Mouse (Mus musculus) testis, postnatal 14 days (tissue): ENCODE measurements around the gene Sec61a1.

Experiments
- DNase-seq: peaks from one replicate; pipeline ENCODE4 v3.0.0; 2021; ENCODE audit warnings: low spot score

Gene Sec61a1

GRCm38 (mm10) chr6:88516667-88517066 lies 2.0 kb downstream of the Sec61a1 start:
- DNase-seq: no peak

DNA sequence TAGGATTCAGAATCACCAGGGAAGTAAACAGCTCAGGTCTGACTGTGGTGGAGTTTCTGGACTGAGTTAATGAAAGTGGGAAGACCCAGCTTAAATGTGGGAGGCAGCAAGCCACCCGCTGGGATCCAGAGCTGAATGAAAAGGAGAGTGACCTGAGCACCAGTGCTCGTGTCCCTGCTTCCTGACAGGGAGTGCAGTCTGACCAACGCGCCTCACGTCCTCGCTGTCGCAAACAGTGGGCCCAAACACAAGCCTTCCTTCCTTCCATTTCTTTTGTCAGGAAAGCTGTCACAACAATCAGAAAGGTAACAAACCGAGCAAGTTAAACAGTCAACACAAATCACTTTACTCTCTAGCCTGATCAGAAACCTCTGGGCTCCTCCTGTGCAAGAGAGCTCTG lies 2.7 kb downstream of the Sec61a1 start:
- no peak for DNase-seq

DNA sequence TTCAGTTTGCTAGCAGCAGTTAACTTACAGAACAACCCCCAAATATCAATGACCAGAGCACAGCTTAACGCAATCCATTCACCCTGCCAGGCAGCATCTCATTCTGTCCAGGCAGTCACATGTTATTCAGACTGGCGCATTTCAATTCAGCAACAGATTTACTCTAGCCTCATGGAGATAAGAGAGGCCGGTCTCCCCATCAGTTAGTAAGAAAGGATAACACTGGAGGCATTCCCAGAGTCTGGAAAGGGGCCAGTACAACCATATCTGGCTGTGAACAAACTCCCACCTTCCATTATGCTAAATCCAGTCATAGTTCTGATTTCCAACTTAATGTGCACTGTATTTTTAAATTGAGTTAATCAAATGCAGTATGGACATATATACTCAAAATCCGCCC lies 4.2 kb downstream of the Sec61a1 start:
- DNase-seq: peak; percentile 54

DNA sequence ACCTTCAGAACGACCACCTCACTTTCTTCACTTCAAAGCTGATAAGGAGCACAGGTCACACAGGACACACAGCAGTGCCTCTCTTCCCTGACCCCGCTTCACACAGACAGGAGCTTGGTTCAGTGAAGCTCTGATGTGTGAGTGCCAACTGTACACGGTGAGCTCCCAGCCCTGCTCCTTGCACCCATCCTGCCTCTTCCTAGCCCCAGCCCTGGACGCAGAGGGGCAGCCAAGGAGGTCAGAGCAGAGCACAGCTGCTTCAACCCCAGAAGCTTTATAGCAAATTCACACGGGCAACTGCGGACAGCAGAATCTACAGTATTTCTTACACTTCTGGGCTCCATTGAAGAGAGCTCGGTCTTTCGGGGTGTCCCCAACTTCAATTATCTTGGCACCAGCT lies 4.7 kb downstream of the Sec61a1 start:
- no peak for DNase-seq

- no peak for DNase-seq
Measured at GRCm38 (mm10) chr6:88503044-88503443, 15.7 kb downstream of the Sec61a1 start.

GRCm38 (mm10) chr6:88502030-88502970 lies 16.4 kb downstream of the Sec61a1 start:
- DNase-seq: no peak

GRCm38 (mm10) chr6:88500405-88500767 lies 18.3 kb downstream of the Sec61a1 start:
- no peak for DNase-seq

DNA sequence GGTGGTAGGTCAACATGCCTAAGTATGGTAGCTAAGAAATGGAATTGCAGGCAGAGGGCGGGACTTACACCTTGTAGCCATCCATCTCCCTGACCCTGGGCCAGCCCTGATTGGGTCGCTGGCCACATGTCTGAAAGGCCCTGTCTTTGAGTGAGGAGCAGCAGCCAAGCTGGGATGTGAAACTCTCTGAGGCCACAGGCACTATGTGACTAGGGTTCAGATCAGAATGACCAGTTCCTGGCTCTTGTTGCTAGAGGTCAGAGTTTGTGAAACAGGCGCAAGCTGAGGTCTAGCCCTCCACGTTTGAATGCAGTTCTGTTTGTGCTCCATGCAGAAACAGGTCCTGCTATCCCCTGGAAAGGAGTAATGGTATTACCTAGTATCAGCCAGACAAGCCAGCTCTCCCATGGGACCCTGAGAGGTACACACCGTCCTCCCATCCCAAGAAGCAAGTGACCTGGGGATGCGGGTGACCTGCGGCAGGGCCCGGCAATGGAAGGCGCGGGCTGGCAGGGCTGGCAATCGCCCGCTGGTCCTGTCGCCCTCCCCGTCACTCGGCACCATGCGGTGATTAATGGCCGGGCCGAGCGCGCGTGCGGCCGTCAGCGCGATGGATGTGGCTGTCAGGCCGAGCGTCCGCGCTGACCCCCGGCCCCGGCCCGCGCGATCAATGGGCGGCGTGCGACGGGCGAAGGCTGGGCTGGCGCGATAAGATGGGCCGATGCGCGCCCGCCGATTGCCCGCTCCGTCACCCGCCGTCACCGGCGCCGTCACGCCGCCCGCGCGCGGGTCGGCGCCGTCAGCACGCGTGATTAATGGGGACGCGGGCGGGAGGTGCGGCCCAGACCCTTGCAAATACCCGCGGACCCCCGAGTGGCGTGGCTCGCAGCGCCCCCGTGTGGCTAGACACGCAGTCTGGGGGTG lies 19.0 kb downstream of the Sec61a1 start:
- peak; percentile 63 for DNase-seq

DNA sequence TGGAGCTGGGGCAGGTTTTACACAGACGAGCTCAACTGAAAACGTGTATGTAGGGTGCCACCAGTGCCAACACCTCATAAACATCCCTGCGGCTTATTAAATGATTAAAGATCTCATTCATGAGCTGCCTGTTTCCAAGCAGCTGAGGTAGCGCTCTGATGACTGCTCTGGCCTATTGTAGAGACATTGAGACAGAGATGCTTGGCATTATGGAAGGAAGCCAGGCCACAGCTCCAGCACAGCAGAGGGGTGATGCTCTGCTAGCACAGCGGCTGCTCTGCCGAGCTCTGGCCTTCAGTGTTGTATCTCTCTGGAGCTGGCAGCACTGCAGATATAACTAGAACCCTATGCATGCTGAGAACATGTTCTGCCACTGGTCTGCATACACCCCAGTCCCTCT lies 25.0 kb downstream of the Sec61a1 start:
- no peak for DNase-seq

- no peak for DNase-seq
Measured at GRCm38 (mm10) chr6:88490629-88491354, 27.9 kb downstream of the Sec61a1 start.

DNA sequence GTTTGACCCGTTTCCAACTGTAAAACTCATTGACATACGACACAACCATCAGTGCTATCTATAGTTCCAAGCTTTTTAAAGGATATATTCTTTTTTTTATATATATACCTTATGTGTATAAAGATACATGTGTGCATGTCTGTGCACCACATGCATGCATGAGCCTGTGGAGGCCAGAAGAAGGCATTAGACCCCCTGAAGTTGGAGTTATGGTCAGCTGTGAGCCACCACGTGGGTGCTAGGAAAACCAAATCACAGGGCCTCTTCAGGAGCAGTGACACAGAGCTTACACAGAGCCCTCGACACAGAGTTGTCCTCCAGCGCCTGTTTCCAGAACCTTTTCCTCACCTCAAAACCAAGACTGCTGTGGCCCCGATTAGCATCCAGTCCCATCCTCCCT lies 28.9 kb downstream of the Sec61a1 start:
- DNase-seq: no peak

DNA sequence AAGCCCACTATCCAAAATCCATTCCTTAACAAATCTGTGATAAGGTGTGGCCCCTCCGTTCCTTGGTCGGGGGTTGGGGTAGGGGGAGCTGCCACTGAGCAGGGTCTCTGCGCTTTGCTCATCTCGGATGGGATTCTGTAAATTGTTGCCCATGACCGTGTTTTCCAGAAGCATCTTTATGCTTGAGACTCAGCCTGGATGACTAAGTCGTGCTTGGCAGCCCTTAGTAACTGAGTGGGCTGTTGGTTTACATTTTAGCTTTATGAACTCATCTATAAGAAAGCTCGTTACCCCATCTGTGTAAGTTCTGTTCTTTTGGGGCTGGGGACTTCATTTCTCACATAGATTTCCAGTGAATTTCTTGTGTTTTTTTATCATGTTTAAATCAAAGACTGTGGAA lies 29.7 kb downstream of the Sec61a1 start:
- DNase-seq: no peak

DNA sequence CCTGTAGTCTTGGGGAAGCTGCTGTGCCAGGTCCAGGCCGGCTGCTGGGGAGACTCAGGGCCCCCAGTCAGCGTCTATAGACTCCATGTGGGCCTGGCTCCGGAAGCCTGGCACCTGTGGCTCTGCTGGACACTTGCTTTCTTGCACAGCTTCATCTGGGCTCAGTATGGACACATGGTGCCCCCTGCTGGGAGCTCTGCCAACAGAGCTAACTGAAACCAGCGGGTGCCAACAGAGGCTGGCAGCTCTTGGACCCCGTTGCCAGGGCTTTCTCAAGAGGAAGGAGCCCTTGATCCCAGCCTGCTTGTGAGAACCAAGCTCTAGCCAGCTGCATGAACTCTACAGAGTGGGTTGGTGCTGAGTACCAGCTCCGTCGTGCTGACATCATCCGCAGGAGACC lies 31.8 kb downstream of the Sec61a1 start:
- no peak for DNase-seq

DNA sequence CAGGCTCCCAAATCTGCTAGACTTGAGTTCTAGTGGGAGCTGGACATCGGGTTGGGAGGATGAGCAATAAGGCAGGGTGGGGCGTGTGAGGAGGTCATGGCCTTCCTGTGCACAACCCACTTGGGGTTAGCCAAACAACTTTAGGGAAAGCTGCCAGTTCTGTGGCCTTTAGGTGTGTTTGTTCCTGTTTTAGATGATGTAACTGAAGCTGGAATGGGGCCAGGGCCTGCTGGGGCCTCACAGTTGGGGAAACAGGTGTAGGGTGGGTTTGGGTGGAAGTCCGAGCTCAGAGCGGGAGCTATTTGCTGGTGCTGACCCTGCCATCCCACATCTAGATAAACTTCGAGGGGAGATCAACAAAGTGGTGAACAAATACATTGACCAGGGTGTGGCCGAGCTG lies 33.3 kb downstream of the Sec61a1 start:
- DNase-seq: no peak

- peak; percentile 79 for DNase-seq
Measured at GRCm38 (mm10) chr6:88483913-88484312, 34.8 kb downstream of the Sec61a1 start.

- peak; percentile 46 for DNase-seq
Measured at GRCm38 (mm10) chr6:88483111-88483510, 35.6 kb downstream of the Sec61a1 start.

DNA sequence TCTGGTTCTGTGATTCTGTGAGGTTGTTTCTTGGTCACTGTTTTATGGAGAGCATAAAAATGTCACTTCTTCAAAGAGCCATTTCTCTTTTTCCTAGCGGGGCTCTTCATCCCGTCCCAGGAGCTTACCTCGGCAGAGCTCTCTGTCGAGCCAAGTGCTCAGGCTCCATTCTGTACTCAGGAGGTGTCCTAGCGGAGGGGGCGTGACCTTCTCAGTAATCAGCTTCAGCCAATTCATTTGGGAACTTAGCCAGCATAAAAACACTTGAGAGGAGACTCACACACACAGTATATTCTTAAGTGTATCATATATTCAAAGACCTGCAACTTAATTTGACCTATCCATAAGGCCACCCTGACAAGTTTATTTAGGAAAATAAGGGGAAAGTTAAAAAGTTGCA lies 38.3 kb downstream of the Sec61a1 start:
- DNase-seq: no peak

- DNase-seq: no peak
Measured at GRCm38 (mm10) chr6:88469878-88470277, 48.8 kb downstream of the Sec61a1 start.

- DNase-seq: peak; percentile 96
Measured at GRCm38 (mm10) chr6:88465181-88465920, 53.4 kb downstream of the Sec61a1 start, which contains the start of gene Ruvbl1. Gene Ruvbl1, plus strand, starts transcription at chr6:88465409.

GRCm38 (mm10) chr6:88454545-88454944 lies 64.2 kb downstream of the Sec61a1 start:
- no peak for DNase-seq
